Mouse (Mus musculus) embryonic facial prominence, embryonic 14.5 days (tissue): Measurements from ENCODE around the gene Olfr704. TPM values are rescaled to one million over a fixed set of nuclear protein-coding genes. Genes with fewer than 3 reads are reported as not detected.

ENCODE experiments used
- ATAC-seq: fragments of 200-750 bp; cut with Nextera tagmentation; 2 replicates; pipeline ENCODE4 v1.8.0; 2017; ENCODE audit warnings: low read depth, moderate number of reproducible peaks, moderate TSS enrichment
- DNase-seq: peaks from one replicate; pipeline ENCODE4 v3.0.0-alpha.2; 2015; ENCODE audit warnings: low spot score
- H3K27ac ChIP-seq: fragments of 300-500 bp; sonication (generic); replicated peaks from 2 replicates; pipeline ENCODE4 v1.5.1; 2014; ENCODE audit warnings: low read depth, mild to moderate bottlenecking, low read length, moderate library complexity
- H3K27me3 ChIP-seq: fragments of 300-500 bp; sonication (generic); replicated peaks from 2 replicates; pipeline ENCODE4 v1.6.1; 2014; ENCODE audit warnings: low read length; ENCODE audit not compliant: control insufficient read depth, insufficient read depth
- H3K36me3 ChIP-seq: fragments of 300-500 bp; sonication (generic); 2 replicates; pipeline ENCODE4 v1.6.1; 2014; ENCODE audit warnings: low read length, mixed read lengths; ENCODE audit not compliant: control insufficient read depth, insufficient read depth
- H3K4me1 ChIP-seq: fragments of 300-500 bp; sonication (generic); 2 replicates; pipeline ENCODE4 v1.6.1; 2014; ENCODE audit warnings: antibody characterized with exemption, low read length; ENCODE audit not compliant: control insufficient read depth, insufficient read depth
- H3K4me2 ChIP-seq: fragments of 300-500 bp; sonication (generic); 2 replicates; pipeline ENCODE4 v1.6.1; 2014; ENCODE audit warnings: low read depth, mild to moderate bottlenecking, low read length, moderate library complexity, mixed read lengths
- H3K4me3 ChIP-seq: fragments of 300-500 bp; sonication (generic); 2 replicates; pipeline ENCODE4 v1.5.1; 2014; ENCODE audit warnings: low read depth, mild to moderate bottlenecking, low read length
- H3K9ac ChIP-seq: fragments of 300-500 bp; sonication (generic); 2 replicates; pipeline ENCODE4 v1.6.1; 2014; ENCODE audit warnings: low read depth, mild to moderate bottlenecking, low read length, moderate library complexity, mixed read lengths
- H3K9me3 ChIP-seq: fragments of 300-500 bp; sonication (generic); 2 replicates; pipeline ENCODE4 v1.6.1; 2016; ENCODE audit warnings: low read length; ENCODE audit not compliant: control insufficient read depth
- WGBS: fragments of 180-500 bp; shearing (Covaris S2); extraction: QIAGEN DNeasy Blood & Tissue Kit; methylation state at CpG from one replicate; pipeline ENCODE4 v1.1.7; 2014; 5-methylcytosine and 5-hydroxymethylcytosine counted together
- polyA plus RNA-seq: library from polyadenylated mRNA; unstranded; fragments of >200 nt; fragmentation: Nextera tagmentation; extraction: Ambion mirVana; gene quantifications from 2 replicates; pipeline ENCODE4 v1.2.1, GENCODE M21; 2014

Gene Olfr704
- polyA plus RNA-seq, 1 experiment from 2014 or later: not detected

- DNase-seq (no peak), ATAC-seq (no peak)
- no peak within 1 kb of the TSS for H3K4me3 ChIP-seq
- no peak within 1 kb of the TSS for H3K27ac ChIP-seq
- WGBS: 40% methylated on average over 2 of the region's 2 CpGs
- no peaks in the 10 kb centered on the region for H3K4me1 ChIP-seq
- H3K36me3 ChIP-seq: no peaks in the 10 kb centered on the region
- H3K4me2 ChIP-seq: no peak within 1 kb of the TSS
- no peaks in the 10 kb centered on the region for H3K9me3 ChIP-seq
- no peak within 1 kb of the TSS for H3K9ac ChIP-seq
- no peaks in the 10 kb centered on the region for H3K27me3 ChIP-seq
Measured at GRCm38 (mm10) chr7:106907676-106908075, 44.7 kb downstream of the Olfr704 start, which contains the start of gene Olfr1532-ps1. Gene Olfr1532-ps1, plus strand, starts transcription at chr7:106908001.

Other genes with a start within 250 kb of the Olfr704 start
- gene Olfr693, start 182.6 kb upstream of the Olfr704 start, polyA plus RNA-seq: not detected in 2 replicates
- not detected in 2 replicates for gene Olfr694, start 171.4 kb upstream of the Olfr704 start, polyA plus RNA-seq
- gene Olfr695, start 146.8 kb upstream of the Olfr704 start, polyA plus RNA-seq: not detected in 2 replicates
- 0.20 TPM in 1 of 2 replicates, not detected in the other for gene Olfr697, start 120.7 kb upstream of the Olfr704 start, polyA plus RNA-seq
- gene Olfr698, start 107.8 kb upstream of the Olfr704 start, polyA plus RNA-seq: not detected in 2 replicates
- not detected in 2 replicates for gene Olfr699, start 70.0 kb upstream of the Olfr704 start, polyA plus RNA-seq
- not detected in 2 replicates for gene Olfr700, start 54.4 kb upstream of the Olfr704 start, polyA plus RNA-seq
- 0.08 TPM in 1 of 2 replicates, not detected in the other for gene Olfr701, start 49.1 kb upstream of the Olfr704 start, polyA plus RNA-seq
- not detected in 2 replicates for gene Olfr702, start 29.3 kb upstream of the Olfr704 start, polyA plus RNA-seq
- not detected in 2 replicates for gene Olfr703, start 19.8 kb upstream of the Olfr704 start, polyA plus RNA-seq
- 0.22 TPM in 1 of 2 replicates, not detected in the other for gene Olfr705, start 13.7 kb downstream of the Olfr704 start, polyA plus RNA-seq
- not detected in 2 replicates for gene Olfr706, start 25.0 kb downstream of the Olfr704 start, polyA plus RNA-seq
- 0.10 TPM in 1 of 2 replicates, not detected in the other for gene Olfr707, start 38.1 kb downstream of the Olfr704 start, polyA plus RNA-seq
- not detected in 2 replicates for gene Olfr1532-ps1, start 44.8 kb downstream of the Olfr704 start, polyA plus RNA-seq
- gene Olfr709-ps1, start 69.0 kb downstream of the Olfr704 start, polyA plus RNA-seq: not detected in 2 replicates
- gene Olfr710, start 85.1 kb downstream of the Olfr704 start, polyA plus RNA-seq: not detected in 2 replicates
- 0.04 TPM in 1 of 2 replicates, not detected in the other for gene Olfr6, start 100.8 kb downstream of the Olfr704 start, polyA plus RNA-seq
- not detected in 2 replicates for gene Olfr711, start 112.3 kb downstream of the Olfr704 start, polyA plus RNA-seq
- not detected in 2 replicates for gene Olfr2, start 142.9 kb downstream of the Olfr704 start, polyA plus RNA-seq
- gene Olfr713, start 168.0 kb downstream of the Olfr704 start, polyA plus RNA-seq: not detected in 2 replicates
- gene Olfr714, start 207.8 kb downstream of the Olfr704 start, polyA plus RNA-seq: not detected in 2 replicates
- gene Olfr17, start 230.0 kb downstream of the Olfr704 start, polyA plus RNA-seq: 0.18 TPM in 1 of 2 replicates, not detected in the other
- not detected in 2 replicates for gene Olfr715b, start 247.2 kb downstream of the Olfr704 start, polyA plus RNA-seq